Mouse (Mus musculus): ENCODE measurements around the gene Wdr53.
"Not testable (repeated sequence)": the region's sequence is repeated elsewhere in the genome, so short reads cannot be mapped to it uniquely, and the experiment has no call there.

The Wdr53 gene

GRCm38 (mm10) chr16:32280211-32280610 lies 33.2 kb downstream of the Wdr53 start:
- no peak for DNase-seq

- DNase-seq, result no peak
Measured at GRCm38 (mm10) chr16:32282608-32283007, 35.6 kb downstream of the Wdr53 start.

- no peak for DNase-seq
Measured at GRCm38 (mm10) chr16:32291821-32292220, 44.8 kb downstream of the Wdr53 start.

- not testable (repeated sequence) for DNase-seq
Measured at GRCm38 (mm10) chr16:32299617-32300016, 52.6 kb downstream of the Wdr53 start.

GRCm38 (mm10) chr16:32303046-32303445 lies 56.0 kb downstream of the Wdr53 start:
- DNase-seq, result no peak

GRCm38 (mm10) chr16:32303886-32304285 lies 56.9 kb downstream of the Wdr53 start:
- no peak for DNase-seq
